Mouse (Mus musculus): ENCODE results near the gene Prmt3. TPM values are rescaled to one million over a fixed set of nuclear protein-coding genes. Genes with fewer than 3 reads are reported as not detected.

Prmt3 gene
- 62.8 and 64.0 TPM in 2 replicates for polyA plus RNA-seq (2015; fragmentation: Nextera tagmentation; extraction: Ambion mirVana)

DNA sequence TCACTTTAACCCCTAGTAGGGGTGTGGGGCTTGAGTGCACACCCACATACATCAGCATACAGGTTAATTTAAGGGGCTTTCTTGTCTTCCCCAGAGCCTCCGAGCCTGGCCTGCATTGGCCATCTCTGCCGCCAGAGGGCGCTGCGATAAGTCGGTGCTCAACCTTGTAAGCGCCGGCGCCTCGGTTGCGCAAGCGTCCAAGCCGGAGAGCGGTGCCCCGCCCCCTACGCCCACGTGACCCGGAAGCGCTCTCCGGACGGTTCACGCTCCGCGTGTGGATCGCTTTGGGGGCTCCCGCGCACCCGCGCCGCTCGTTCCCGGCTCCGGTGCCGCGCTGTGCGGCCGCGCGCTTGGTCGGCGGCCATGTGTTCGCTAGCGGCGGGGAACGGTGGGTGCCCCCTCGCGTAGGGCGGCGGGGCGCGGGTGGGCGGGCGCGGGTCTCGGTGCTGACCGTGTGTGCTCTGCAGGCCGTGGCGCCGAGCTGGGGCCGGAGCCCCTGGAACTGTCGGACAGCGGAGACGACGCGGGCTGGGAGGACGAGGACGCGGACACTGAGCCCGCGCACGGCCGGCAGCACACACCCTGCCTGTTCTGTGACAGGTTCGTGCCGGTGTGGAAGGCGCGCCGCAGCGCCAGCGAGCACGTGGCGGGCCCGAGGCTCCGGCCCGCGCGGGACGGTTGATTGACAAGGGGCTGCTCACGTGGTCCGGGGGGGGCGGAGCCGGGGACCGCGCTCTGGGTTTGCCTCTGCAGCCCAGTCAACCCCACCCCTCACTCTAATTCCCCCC lies at the start of gene Prmt3:
Gene Prmt3 (plus strand): TSS at position 233 of the 788 bp plus-strand sequence.
- Histone ChIP-seq H3K36me3 (ENCODE audit: insufficient read depth, low read length) (peaks cover 18% of the 10 kb centered on the region), H3K9me3 (ENCODE audit: low read length) (no peaks in the 10 kb centered on the region), H3K4me3 (ENCODE audit: low read length) (peak within 1 kb of the TSS; percentile 75), H3K4me2 (replicated peaks; ENCODE audit: low read depth, low read length) (peak within 1 kb of the TSS; percentile 85), H3K9ac (replicated peaks; ENCODE audit: low read length) (peak within 1 kb of the TSS; percentile 85), H3K4me1 (ENCODE audit: insufficient read depth, low read length) (peaks cover 10% of the 10 kb centered on the region), H3K27ac (ENCODE audit: low read length) (peak within 1 kb of the TSS; percentile 67), H3K27me3 (ENCODE audit: insufficient read depth, low read length) (no peaks in the 10 kb centered on the region)
- ATAC-seq (ENCODE audit: low FRiP score, low TSS enrichment), result peak; percentile 97
- under 1% methylated on average over 83 of the region's 92 CpGs for WGBS

DNA sequence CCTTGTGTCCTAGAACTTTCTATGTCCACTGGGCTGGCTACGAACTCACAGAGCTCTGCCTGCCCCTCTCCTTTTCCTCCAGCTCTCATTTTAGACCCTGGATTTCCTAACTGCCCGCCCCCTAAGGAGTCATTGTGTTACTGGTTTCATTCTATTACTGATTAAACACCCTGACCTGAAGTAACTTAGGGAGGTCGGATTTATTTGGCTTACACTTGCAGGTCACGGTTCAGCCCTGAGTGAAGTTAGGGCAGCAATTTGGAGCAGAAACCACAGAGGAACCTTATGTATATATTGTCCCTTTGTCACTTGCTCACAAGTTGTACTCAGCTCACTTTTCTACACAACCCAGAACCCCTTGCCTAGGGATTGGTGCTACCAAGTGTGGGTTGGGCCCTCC lies 43.8 kb upstream of the Prmt3 start:
- H3K27me3 ChIP-seq (ENCODE audit: insufficient read depth, low read length), result no peaks in the 10 kb centered on the region
- no peak overlapping the region for H3K4me2 ChIP-seq (replicated peaks; ENCODE audit: low read depth, low read length)
- no peak overlapping the region for H3K9ac ChIP-seq (replicated peaks; ENCODE audit: low read length)
- peak; percentile 39 for ATAC-seq (ENCODE audit: low FRiP score, low TSS enrichment)
- 56% methylated on average over 4 of the region's 4 CpGs for WGBS
- no peak overlapping the region for H3K27ac ChIP-seq (ENCODE audit: low read length)
- H3K36me3 ChIP-seq (ENCODE audit: insufficient read depth, low read length), result no peaks in the 10 kb centered on the region
- H3K4me1 ChIP-seq (ENCODE audit: insufficient read depth, low read length), result no peaks in the 10 kb centered on the region
- H3K9me3 ChIP-seq (ENCODE audit: low read length), result no peaks in the 10 kb centered on the region
- H3K4me3 ChIP-seq (ENCODE audit: low read length), result no peak overlapping the region

DNA sequence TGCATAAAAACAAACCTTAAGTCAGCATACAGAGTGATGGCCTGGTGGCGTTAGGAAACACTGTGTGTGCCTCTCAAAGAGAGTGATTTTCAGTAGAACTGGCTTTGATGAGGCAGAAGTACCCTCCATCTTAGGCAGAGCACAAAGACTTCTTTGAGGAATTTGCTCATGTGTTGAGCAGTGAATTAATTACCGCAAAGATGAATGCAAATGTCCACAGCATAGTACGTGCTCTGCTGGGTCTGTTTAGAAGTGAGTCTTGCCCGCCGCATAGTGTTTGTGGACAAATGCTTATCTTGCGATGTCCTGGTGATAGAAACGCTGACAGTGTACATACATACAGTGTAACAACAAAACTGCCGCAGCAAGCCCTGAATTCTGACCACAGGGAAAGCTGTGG lies 38.7 kb upstream of the Prmt3 start:
- Histone ChIP-seq H3K4me2 (replicated peaks; ENCODE audit: low read depth, low read length) (no peak overlapping the region), H3K9me3 (ENCODE audit: low read length) (no peaks in the 10 kb centered on the region), H3K4me3 (ENCODE audit: low read length) (no peak overlapping the region), H3K9ac (replicated peaks; ENCODE audit: low read length) (no peak overlapping the region), H3K36me3 (ENCODE audit: insufficient read depth, low read length) (no peaks in the 10 kb centered on the region), H3K4me1 (ENCODE audit: insufficient read depth, low read length) (peaks cover 8% of the 10 kb centered on the region; the same call in 1 of the 2 replicates), H3K27ac (ENCODE audit: low read length) (no peak overlapping the region), H3K27me3 (ENCODE audit: insufficient read depth, low read length) (no peaks in the 10 kb centered on the region; the same call in 1 of the 2 replicates)
- 76% methylated on average over 8 of the region's 8 CpGs for WGBS
- no peak for ATAC-seq (ENCODE audit: low FRiP score, low TSS enrichment)

DNA sequence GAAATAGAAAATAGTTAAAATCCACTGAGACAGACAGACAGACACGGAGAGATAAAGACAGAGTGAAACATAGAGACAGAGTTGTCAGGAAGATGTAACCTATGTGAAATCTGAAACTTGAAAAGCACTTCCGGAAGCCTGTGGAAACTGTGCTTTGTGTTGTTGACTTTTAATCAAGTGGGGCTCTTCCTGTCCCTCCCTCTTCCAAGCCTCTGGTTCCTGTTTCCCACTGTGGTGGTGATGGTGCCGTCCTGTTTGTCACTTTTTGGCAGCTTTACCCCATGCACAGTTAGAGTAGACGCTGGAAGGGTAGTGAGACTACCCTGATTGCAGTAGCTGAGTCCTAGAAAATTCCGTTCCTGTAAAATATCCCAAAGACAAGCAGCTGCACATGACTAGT lies 36.7 kb upstream of the Prmt3 start:
- peaks cover 8% of the 10 kb centered on the region; the same call in 1 of the 2 replicates for H3K4me1 ChIP-seq (ENCODE audit: insufficient read depth, low read length)
- H3K4me2 ChIP-seq (replicated peaks; ENCODE audit: low read depth, low read length), result peak overlapping the region; percentile 34; the same call in 1 of the 2 replicates
- no peak overlapping the region for H3K27ac ChIP-seq (ENCODE audit: low read length)
- no peak overlapping the region for H3K4me3 ChIP-seq (ENCODE audit: low read length)
- H3K27me3 ChIP-seq (ENCODE audit: insufficient read depth, low read length), result no peaks in the 10 kb centered on the region; the same call in 1 of the 2 replicates
- no peaks in the 10 kb centered on the region for H3K9me3 ChIP-seq (ENCODE audit: low read length)
- no peaks in the 10 kb centered on the region for H3K36me3 ChIP-seq (ENCODE audit: insufficient read depth, low read length)
- WGBS, result 15% methylated on average over 5 of the region's 5 CpGs
- no peak overlapping the region for H3K9ac ChIP-seq (replicated peaks; ENCODE audit: low read length)
- ATAC-seq (ENCODE audit: low FRiP score, low TSS enrichment), result no peak

- H3K4me2 ChIP-seq (replicated peaks; ENCODE audit: low read depth, low read length), result peak overlapping the region; percentile 34; the same call in 1 of the 2 replicates
- H3K4me1 ChIP-seq (ENCODE audit: insufficient read depth, low read length), result peaks cover 8% of the 10 kb centered on the region; the same call in 1 of the 2 replicates
- ATAC-seq (ENCODE audit: low FRiP score, low TSS enrichment), result no peak
- WGBS, result 27% methylated on average over 10 of the region's 10 CpGs
- no peak overlapping the region for H3K9ac ChIP-seq (replicated peaks; ENCODE audit: low read length)
- no peaks in the 10 kb centered on the region for H3K9me3 ChIP-seq (ENCODE audit: low read length)
- no peaks in the 10 kb centered on the region for H3K36me3 ChIP-seq (ENCODE audit: insufficient read depth, low read length)
- H3K4me3 ChIP-seq (ENCODE audit: low read length), result no peak overlapping the region
- H3K27ac ChIP-seq (ENCODE audit: low read length), result no peak overlapping the region
- no peaks in the 10 kb centered on the region; the same call in 1 of the 2 replicates for H3K27me3 ChIP-seq (ENCODE audit: insufficient read depth, low read length)
Observed at GRCm38 (mm10) chr7:49741923-49742322, 36.2 kb upstream of the Prmt3 start.

DNA sequence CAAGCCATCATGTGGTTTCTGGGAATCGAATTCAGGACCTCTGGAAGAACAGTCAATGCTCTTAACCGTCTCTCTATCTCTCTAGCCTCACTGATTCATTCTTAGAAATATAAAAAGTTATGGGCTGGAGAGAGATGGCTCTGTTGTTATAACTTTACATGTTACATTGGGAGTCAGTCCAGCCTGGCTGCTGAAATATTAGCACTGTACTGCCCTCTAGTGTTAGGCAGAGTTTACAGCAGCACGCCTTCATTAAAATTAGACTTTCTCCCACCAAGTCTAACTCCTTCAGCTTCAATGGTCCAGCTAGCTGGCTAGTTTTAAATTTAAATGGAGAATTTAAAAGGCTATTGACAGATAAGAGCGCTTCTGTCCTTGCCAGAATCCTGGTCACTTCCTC lies 27.0 kb upstream of the Prmt3 start:
- Histone ChIP-seq H3K9me3 (ENCODE audit: low read length) (no peaks in the 10 kb centered on the region), H3K27me3 (ENCODE audit: insufficient read depth, low read length) (peaks cover 13% of the 10 kb centered on the region), H3K4me2 (replicated peaks; ENCODE audit: low read depth, low read length) (no peak overlapping the region), H3K27ac (ENCODE audit: low read length) (no peak overlapping the region), H3K36me3 (ENCODE audit: insufficient read depth, low read length) (no peaks in the 10 kb centered on the region), H3K4me3 (ENCODE audit: low read length) (no peak overlapping the region), H3K9ac (replicated peaks; ENCODE audit: low read length) (no peak overlapping the region), H3K4me1 (ENCODE audit: insufficient read depth, low read length) (peaks cover 4% of the 10 kb centered on the region; the same call in 1 of the 2 replicates)
- 0 out of 2 replicates have a peak, but pooled peaks have one; percentile 49 for ATAC-seq (ENCODE audit: low FRiP score, low TSS enrichment)
- 7% methylated on average over 4 of the region's 4 CpGs for WGBS

GRCm38 (mm10) chr7:49752730-49753506 lies 25.2 kb upstream of the Prmt3 start:
- peaks cover 16% of the 10 kb centered on the region for H3K27me3 ChIP-seq (ENCODE audit: insufficient read depth, low read length)
- H3K4me1 ChIP-seq (ENCODE audit: insufficient read depth, low read length), result peaks cover 4% of the 10 kb centered on the region; the same call in 1 of the 2 replicates
- no peaks in the 10 kb centered on the region for H3K36me3 ChIP-seq (ENCODE audit: insufficient read depth, low read length)
- H3K27ac ChIP-seq (ENCODE audit: low read length), result no peak overlapping the region
- no peak overlapping the region for H3K9ac ChIP-seq (replicated peaks; ENCODE audit: low read length)
- no peak for ATAC-seq (ENCODE audit: low FRiP score, low TSS enrichment)
- 31% methylated on average over 25 of the region's 25 CpGs for WGBS
- no peaks in the 10 kb centered on the region for H3K9me3 ChIP-seq (ENCODE audit: low read length)
- H3K4me3 ChIP-seq (ENCODE audit: low read length), result no peak overlapping the region; the same call in 1 of the 2 replicates
- peak overlapping the region; percentile 36 for H3K4me2 ChIP-seq (replicated peaks; ENCODE audit: low read depth, low read length)

DNA sequence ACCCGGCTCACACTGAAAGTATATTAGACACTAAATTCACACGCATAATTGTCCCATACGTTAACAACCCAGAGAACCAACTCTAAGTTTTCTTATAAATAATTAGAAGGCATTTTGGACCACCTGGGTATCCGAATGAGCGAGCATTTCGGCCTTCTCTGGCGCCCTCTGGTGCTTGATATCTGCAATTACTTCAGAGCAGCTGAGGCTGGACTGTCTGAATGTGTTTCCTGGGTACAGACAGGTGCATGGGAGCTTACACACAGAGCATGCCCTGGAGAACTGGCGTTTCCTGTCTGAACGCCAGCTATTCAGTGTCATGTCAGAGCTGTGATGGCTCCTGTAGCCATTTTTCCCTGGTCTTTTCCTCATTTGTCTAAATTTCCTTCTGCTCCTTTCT lies 23.4 kb upstream of the Prmt3 start:
- WGBS, result 4% methylated on average over 9 of the region's 9 CpGs
- H3K27ac ChIP-seq (ENCODE audit: low read length), result no peak overlapping the region
- ATAC-seq (ENCODE audit: low FRiP score, low TSS enrichment), result no peak
- no peak overlapping the region for H3K4me2 ChIP-seq (replicated peaks; ENCODE audit: low read depth, low read length)
- peaks cover 4% of the 10 kb centered on the region; the same call in 1 of the 2 replicates for H3K4me1 ChIP-seq (ENCODE audit: insufficient read depth, low read length)
- H3K27me3 ChIP-seq (ENCODE audit: insufficient read depth, low read length), result peaks cover 13% of the 10 kb centered on the region
- no peak overlapping the region for H3K9ac ChIP-seq (replicated peaks; ENCODE audit: low read length)
- peaks cover 4% of the 10 kb centered on the region for H3K9me3 ChIP-seq (ENCODE audit: low read length)
- H3K36me3 ChIP-seq (ENCODE audit: insufficient read depth, low read length), result no peaks in the 10 kb centered on the region
- no peak overlapping the region for H3K4me3 ChIP-seq (ENCODE audit: low read length)

DNA sequence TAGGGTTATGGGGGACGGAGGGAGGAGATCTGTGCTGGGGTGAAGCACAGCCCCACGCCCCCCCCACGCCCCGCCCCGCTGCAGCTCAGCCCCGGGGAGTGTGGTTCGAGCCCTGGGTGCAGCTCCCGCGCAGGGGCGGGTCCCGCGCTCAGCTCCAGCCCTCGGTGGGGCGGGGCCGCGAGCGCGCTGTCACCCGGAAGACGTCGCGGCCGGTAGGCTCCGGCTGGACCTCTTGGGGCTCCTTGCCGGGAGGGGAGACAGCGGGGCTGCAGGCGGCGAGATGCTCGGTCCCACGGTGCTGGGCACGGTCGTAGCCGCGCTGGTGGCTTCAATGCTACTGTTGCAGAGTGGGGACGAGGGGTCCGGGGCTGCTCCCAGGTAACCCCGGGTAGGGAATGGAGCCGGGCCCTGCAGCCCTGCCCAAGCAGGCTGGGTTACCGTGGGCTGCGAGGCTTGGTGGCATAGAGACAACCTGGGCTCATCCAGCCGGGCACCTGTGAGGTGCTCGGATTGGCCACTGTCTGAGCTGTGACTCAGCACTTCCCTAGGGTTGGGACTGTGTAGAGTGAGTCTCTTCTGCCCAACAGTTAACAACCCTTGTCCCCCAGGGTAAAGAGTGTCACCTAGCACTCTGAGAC lies 19.1 kb upstream of the Prmt3 start, which contains the start of gene Htatip2:
Gene Htatip2 (plus strand): TSS at position 182 of the 638 bp plus-strand sequence.
- WGBS, result 3% methylated on average over 25 of the region's 42 CpGs
- H3K4me3 ChIP-seq (ENCODE audit: low read length), result peak within 1 kb of the TSS; percentile 51
- H3K27ac ChIP-seq (ENCODE audit: low read length), result no peak within 1 kb of the TSS
- H3K4me1 ChIP-seq (ENCODE audit: insufficient read depth, low read length), result no peaks in the 10 kb centered on the region
- H3K4me2 ChIP-seq (replicated peaks; ENCODE audit: low read depth, low read length), result peak within 1 kb of the TSS; percentile 68
- 0 out of 2 replicates have a peak, but pooled peaks cover 3% of the 10 kb centered on the region for H3K27me3 ChIP-seq (ENCODE audit: insufficient read depth, low read length)
- ATAC-seq (ENCODE audit: low FRiP score, low TSS enrichment), result peak; percentile 82
- no peaks in the 10 kb centered on the region for H3K36me3 ChIP-seq (ENCODE audit: insufficient read depth, low read length)
- peaks cover 6% of the 10 kb centered on the region for H3K9me3 ChIP-seq (ENCODE audit: low read length)
- H3K9ac ChIP-seq (replicated peaks; ENCODE audit: low read length), result peak within 1 kb of the TSS; percentile 60

All from kidney, embryonic 16.5 days (tissue).